Mouse (Mus musculus): ENCODE results near the gene Apbb2. TPM values are rescaled to one million over a fixed set of nuclear protein-coding genes. Genes with fewer than 3 reads are reported as not detected.

The Apbb2 gene
- polyA plus RNA-seq, 1 experiment from 2014 or later: 25.1 TPM

- H3K9me3 ChIP-seq: no peaks in the 10 kb centered on the region
- H3K36me3 ChIP-seq: no peaks in the 10 kb centered on the region
- DNase-seq (ENCODE audit: low spot score): no peak
- WGBS: 77% methylated on average over 2 of the region's 2 CpGs
- no peak overlapping the region for H3K27ac ChIP-seq
- H3K4me3 ChIP-seq: no peak overlapping the region
- H3K27me3 ChIP-seq (ENCODE audit: insufficient read depth, poor library complexity, severe bottlenecking): no peaks in the 10 kb centered on the region
- H3K4me1 ChIP-seq: peaks cover 26% of the 10 kb centered on the region
Measured at GRCm38 (mm10) chr5:66521250-66521649, 97.3 kb downstream of the Apbb2 start.

- Histone ChIP-seq H3K27ac (no peak overlapping the region), H3K4me1 (peaks cover 17% of the 10 kb centered on the region), H3K27me3 (ENCODE audit: insufficient read depth, poor library complexity, severe bottlenecking) (no peaks in the 10 kb centered on the region), H3K4me3 (no peak overlapping the region), H3K9me3 (no peaks in the 10 kb centered on the region), H3K36me3 (no peaks in the 10 kb centered on the region)
- whole genome bisulfite sequencing: 77% methylated on average over 5 of the region's 5 CpGs
- no peak for DNase-seq (ENCODE audit: low spot score)
Measured at GRCm38 (mm10) chr5:66519511-66519910, 99.1 kb downstream of the Apbb2 start.

- WGBS: 33% methylated on average over 14 of the region's 14 CpGs
Measured at GRCm38 (mm10) chr5:66518411-66519006, 100.1 kb downstream of the Apbb2 start.

GRCm38 (mm10) chr5:66517503-66517902 lies 101.1 kb downstream of the Apbb2 start:
- peak; percentile 52 for DNase-seq (ENCODE audit: low spot score)
- Histone ChIP-seq H3K36me3 (no peaks in the 10 kb centered on the region), H3K4me1 (peaks cover 10% of the 10 kb centered on the region), H3K9me3 (no peaks in the 10 kb centered on the region), H3K4me3 (no peak overlapping the region), H3K27me3 (ENCODE audit: insufficient read depth, poor library complexity, severe bottlenecking) (no peaks in the 10 kb centered on the region), H3K27ac (no peak overlapping the region)
- 77% methylated on average over 6 of the region's 6 CpGs for WGBS

More at GRCm38 (mm10) chr5:66518411-66519006, 100.1 kb downstream of the Apbb2 start:
- peak; percentile 70 for DNase-seq (ENCODE audit: low spot score)
- Histone ChIP-seq H3K27me3 (ENCODE audit: insufficient read depth, poor library complexity, severe bottlenecking) (no peaks in the 10 kb centered on the region), H3K4me1 (peaks cover 13% of the 10 kb centered on the region), H3K9me3 (no peaks in the 10 kb centered on the region), H3K4me3 (no peak overlapping the region), H3K27ac (no peak overlapping the region; the same call in 1 of the 2 replicates), H3K36me3 (no peaks in the 10 kb centered on the region)

GRCm38 (mm10) chr5:66516311-66516710 lies 102.3 kb downstream of the Apbb2 start:
- peaks cover 10% of the 10 kb centered on the region for H3K4me1 ChIP-seq
- no peak overlapping the region for H3K4me3 ChIP-seq
- 92% methylated on average over 8 of the region's 8 CpGs for WGBS
- no peak overlapping the region for H3K27ac ChIP-seq
- no peaks in the 10 kb centered on the region for H3K27me3 ChIP-seq (ENCODE audit: insufficient read depth, poor library complexity, severe bottlenecking)
- H3K36me3 ChIP-seq: no peaks in the 10 kb centered on the region
- H3K9me3 ChIP-seq: no peaks in the 10 kb centered on the region
- DNase-seq (ENCODE audit: low spot score): no peak

- DNase-seq (ENCODE audit: low spot score): peak; percentile 53
- Histone ChIP-seq H3K4me1 (peaks cover 15% of the 10 kb centered on the region), H3K27me3 (ENCODE audit: insufficient read depth, poor library complexity, severe bottlenecking) (no peaks in the 10 kb centered on the region), H3K27ac (no peak overlapping the region), H3K9me3 (no peaks in the 10 kb centered on the region), H3K36me3 (no peaks in the 10 kb centered on the region), H3K4me3 (no peak overlapping the region)
- 75% methylated on average over 10 of the region's 10 CpGs for WGBS
Measured at GRCm38 (mm10) chr5:66515271-66515670, 103.3 kb downstream of the Apbb2 start.

- no peak overlapping the region for H3K27ac ChIP-seq
- H3K4me3 ChIP-seq: no peak overlapping the region
- H3K4me1 ChIP-seq: peaks cover 15% of the 10 kb centered on the region
- H3K36me3 ChIP-seq: no peaks in the 10 kb centered on the region
- DNase-seq (ENCODE audit: low spot score): no peak
- 94% methylated on average over 6 of the region's 6 CpGs for WGBS
- no peaks in the 10 kb centered on the region for H3K9me3 ChIP-seq
- H3K27me3 ChIP-seq (ENCODE audit: insufficient read depth, poor library complexity, severe bottlenecking): no peaks in the 10 kb centered on the region
Measured at GRCm38 (mm10) chr5:66514659-66515058, 103.9 kb downstream of the Apbb2 start.

GRCm38 (mm10) chr5:66513412-66513811 lies 105.2 kb downstream of the Apbb2 start:
- no peaks in the 10 kb centered on the region for H3K36me3 ChIP-seq
- H3K27ac ChIP-seq: no peak overlapping the region
- DNase-seq (ENCODE audit: low spot score): peak; percentile 17
- H3K4me1 ChIP-seq: peaks cover 17% of the 10 kb centered on the region
- no peak overlapping the region for H3K4me3 ChIP-seq
- H3K9me3 ChIP-seq: no peaks in the 10 kb centered on the region
- H3K27me3 ChIP-seq (ENCODE audit: insufficient read depth, poor library complexity, severe bottlenecking): no peaks in the 10 kb centered on the region

GRCm38 (mm10) chr5:66512519-66512918 lies 106.1 kb downstream of the Apbb2 start:
- H3K9me3 ChIP-seq: no peaks in the 10 kb centered on the region
- H3K36me3 ChIP-seq: no peaks in the 10 kb centered on the region
- DNase-seq (ENCODE audit: low spot score): peak; percentile 56
- H3K27me3 ChIP-seq (ENCODE audit: insufficient read depth, poor library complexity, severe bottlenecking): no peaks in the 10 kb centered on the region
- peaks cover 14% of the 10 kb centered on the region; the same call in 1 of the 2 replicates for H3K4me1 ChIP-seq
- WGBS: 90% methylated on average over 7 of the region's 7 CpGs
- no peak overlapping the region for H3K27ac ChIP-seq
- H3K4me3 ChIP-seq: no peak overlapping the region

GRCm38 (mm10) chr5:66510716-66511115 lies 107.9 kb downstream of the Apbb2 start:
- Histone ChIP-seq H3K27me3 (ENCODE audit: insufficient read depth, poor library complexity, severe bottlenecking) (no peaks in the 10 kb centered on the region), H3K36me3 (no peaks in the 10 kb centered on the region), H3K4me1 (peaks cover 12% of the 10 kb centered on the region; the same call in 1 of the 2 replicates), H3K4me3 (no peak overlapping the region), H3K9me3 (no peaks in the 10 kb centered on the region), H3K27ac (no peak overlapping the region)
- WGBS: 74% methylated on average over 6 of the region's 7 CpGs
- DNase-seq (ENCODE audit: low spot score): peak; percentile 63

- H3K9me3 ChIP-seq: no peaks in the 10 kb centered on the region
- WGBS: 69% methylated on average over 5 of the region's 5 CpGs
- peak; percentile 60 for DNase-seq (ENCODE audit: low spot score)
- no peak overlapping the region for H3K27ac ChIP-seq
- H3K4me3 ChIP-seq: no peak overlapping the region
- H3K4me1 ChIP-seq: peaks cover 26% of the 10 kb centered on the region
- H3K27me3 ChIP-seq (ENCODE audit: insufficient read depth, poor library complexity, severe bottlenecking): no peaks in the 10 kb centered on the region
- no peaks in the 10 kb centered on the region for H3K36me3 ChIP-seq
Measured at GRCm38 (mm10) chr5:66509151-66509550, 109.4 kb downstream of the Apbb2 start.

- H3K27ac ChIP-seq: no peak overlapping the region
- no peak overlapping the region for H3K4me3 ChIP-seq
- WGBS: 75% methylated on average over 3 of the region's 3 CpGs
- no peaks in the 10 kb centered on the region for H3K9me3 ChIP-seq
- no peaks in the 10 kb centered on the region for H3K27me3 ChIP-seq (ENCODE audit: insufficient read depth, poor library complexity, severe bottlenecking)
- H3K36me3 ChIP-seq: no peaks in the 10 kb centered on the region
- DNase-seq (ENCODE audit: low spot score): peak; percentile 11
- H3K4me1 ChIP-seq: peaks cover 39% of the 10 kb centered on the region
Measured at GRCm38 (mm10) chr5:66505578-66505977, 113.0 kb downstream of the Apbb2 start.

- no peak overlapping the region for H3K27ac ChIP-seq
- H3K4me3 ChIP-seq: no peak overlapping the region
- no peaks in the 10 kb centered on the region for H3K36me3 ChIP-seq
- H3K4me1 ChIP-seq: peaks cover 38% of the 10 kb centered on the region
- no peaks in the 10 kb centered on the region for H3K9me3 ChIP-seq
- WGBS: 65% methylated on average over 1 of the region's 1 CpGs
- H3K27me3 ChIP-seq (ENCODE audit: insufficient read depth, poor library complexity, severe bottlenecking): no peaks in the 10 kb centered on the region
- DNase-seq (ENCODE audit: low spot score): peak; percentile 67
Measured at GRCm38 (mm10) chr5:66505071-66505470, 113.5 kb downstream of the Apbb2 start.

- no peaks in the 10 kb centered on the region for H3K9me3 ChIP-seq
- peak overlapping the region; percentile 59; the same call in 1 of the 2 replicates for H3K27ac ChIP-seq
- DNase-seq (ENCODE audit: low spot score): peak; percentile 56
- H3K27me3 ChIP-seq (ENCODE audit: insufficient read depth, poor library complexity, severe bottlenecking): no peaks in the 10 kb centered on the region
- peaks cover 38% of the 10 kb centered on the region for H3K4me1 ChIP-seq
- 38% methylated on average over 6 of the region's 6 CpGs for WGBS
- no peak overlapping the region for H3K4me3 ChIP-seq
- H3K36me3 ChIP-seq: no peaks in the 10 kb centered on the region
Measured at GRCm38 (mm10) chr5:66504434-66504747, 114.2 kb downstream of the Apbb2 start.

Data from heart, embryonic 10.5 days (tissue).